Mouse (Mus musculus) limb, embryonic 12.5 days (tissue): ENCODE results near the gene Atg2a. TPM values are rescaled to one million over a fixed set of nuclear protein-coding genes. Genes with fewer than 3 reads are reported as not detected.

Experiments used
- ATAC-seq: fragments of 200-750 bp; cut with Nextera tagmentation; 2 replicates; pipeline ENCODE4 v1.8.0; 2017; ENCODE audit warnings: low read depth, moderate TSS enrichment; ENCODE audit not compliant: insufficient number of reproducible peaks, insufficient read depth, low FRiP score, low TSS enrichment
- H3K27ac ChIP-seq: fragments of 300-500 bp; sonication (generic); 2 replicates; pipeline ENCODE4 v1.5.1; 2016; ENCODE audit warnings: mild to moderate bottlenecking, moderate library complexity
- H3K27me3 ChIP-seq: fragments of 300-500 bp; sonication (generic); 2 replicates; pipeline ENCODE4 v1.6.1; 2016; ENCODE audit warnings: mild to moderate bottlenecking, moderate library complexity
- H3K36me3 ChIP-seq: fragments of 300-500 bp; sonication (generic); 2 replicates; pipeline ENCODE4 v1.6.1; 2016; ENCODE audit warnings: mild to moderate bottlenecking, moderate library complexity
- H3K4me1 ChIP-seq: fragments of 300-500 bp; sonication (generic); replicated peaks from 2 replicates; pipeline ENCODE4 v1.6.1; 2016
- H3K4me2 ChIP-seq: fragments of 300-500 bp; sonication (generic); 2 replicates; pipeline ENCODE4 v1.6.1; 2016; ENCODE audit warnings: mild to moderate bottlenecking, moderate library complexity
- H3K4me3 ChIP-seq: fragments of 300-500 bp; sonication (generic); replicated peaks from 2 replicates; pipeline ENCODE4 v1.5.1; 2016; ENCODE audit warnings: mild to moderate bottlenecking
- H3K9ac ChIP-seq: fragments of 300-500 bp; sonication (generic); replicated peaks from 2 replicates; pipeline ENCODE4 v1.6.1; 2016; ENCODE audit warnings: mild to moderate bottlenecking, moderate library complexity
- H3K9me3 ChIP-seq: fragments of 300-500 bp; sonication (generic); 2 replicates; pipeline ENCODE4 v1.6.1; 2016; ENCODE audit warnings: mild to moderate bottlenecking, moderate library complexity
- WGBS: fragments of 180-500 bp; shearing (Covaris S2); methylation state at CpG from one replicate; pipeline ENCODE4 v1.1.7; 2016; 5-methylcytosine and 5-hydroxymethylcytosine counted together
- polyA plus RNA-seq: library from polyadenylated mRNA; unstranded; fragments of >200 nt; fragmentation: Nextera tagmentation; extraction: Ambion mirVana; gene quantifications from 2 replicates; pipeline ENCODE4 v1.2.1, GENCODE M21; 2016

The Atg2a gene
- polyA plus RNA-seq, 1 experiment from 2014 or later = 11.1 TPM

GRCm38 (mm10) chr19:6276426-6277421 lies 35.3 kb downstream of the Atg2a start, which contains the start of gene Ehd1:
TSS of gene Ehd1 (plus strand) at chr19:6276725.
- Histone ChIP-seq H3K4me2 (peak within 1 kb of the TSS; percentile 74), H3K36me3 (peaks cover 31% of the 10 kb centered on the region), H3K4me1 (peaks cover 31% of the 10 kb centered on the region), H3K9me3 (no peaks in the 10 kb centered on the region), H3K4me3 (peak within 1 kb of the TSS; percentile 80), H3K9ac (peak within 1 kb of the TSS; percentile 82), H3K27me3 (no peaks in the 10 kb centered on the region), H3K27ac (peak within 1 kb of the TSS; percentile 76)
- WGBS = under 1% methylated on average over 105 of the region's 106 CpGs
- peak; percentile 95 for ATAC-seq

- H3K9ac ChIP-seq = peak overlapping the region; percentile 82
- WGBS = 8% methylated on average over 10 of the region's 10 CpGs
- peaks cover 42% of the 10 kb centered on the region for H3K36me3 ChIP-seq
- peaks cover 31% of the 10 kb centered on the region for H3K4me1 ChIP-seq
- H3K27ac ChIP-seq = peak overlapping the region; percentile 31
- ATAC-seq = no peak
- no peaks in the 10 kb centered on the region for H3K27me3 ChIP-seq
- H3K4me3 ChIP-seq = peak overlapping the region; percentile 80
- H3K9me3 ChIP-seq = no peaks in the 10 kb centered on the region
- H3K4me2 ChIP-seq = peak overlapping the region; percentile 74
Observed at GRCm38 (mm10) chr19:6277661-6278438, 36.4 kb downstream of the Atg2a start.

GRCm38 (mm10) chr19:6278439-6279073 lies 37.1 kb downstream of the Atg2a start:
- WGBS = 40% methylated on average over 6 of the region's 6 CpGs
- Histone ChIP-seq H3K9ac (peak overlapping the region; percentile 82), H3K4me3 (peak overlapping the region; percentile 80), H3K9me3 (no peaks in the 10 kb centered on the region), H3K4me1 (peaks cover 31% of the 10 kb centered on the region), H3K27ac (peak overlapping the region; percentile 36), H3K36me3 (peaks cover 49% of the 10 kb centered on the region), H3K4me2 (peak overlapping the region; percentile 74), H3K27me3 (no peaks in the 10 kb centered on the region)
- no peak for ATAC-seq

GRCm38 (mm10) chr19:6279481-6280144 lies 38.1 kb downstream of the Atg2a start:
- Histone ChIP-seq H3K9ac (peak overlapping the region; percentile 82), H3K4me2 (peak overlapping the region; percentile 74), H3K27ac (0 out of 2 replicates have a peak overlapping the region, but pooled peaks have one; percentile 36), H3K27me3 (no peaks in the 10 kb centered on the region), H3K4me3 (peak overlapping the region; percentile 80), H3K36me3 (peaks cover 59% of the 10 kb centered on the region), H3K4me1 (peaks cover 31% of the 10 kb centered on the region), H3K9me3 (no peaks in the 10 kb centered on the region)
- no peak for ATAC-seq
- 90% methylated on average over 6 of the region's 6 CpGs for WGBS

- Histone ChIP-seq H3K36me3 (peaks cover 68% of the 10 kb centered on the region), H3K4me1 (peaks cover 30% of the 10 kb centered on the region), H3K9ac (peak overlapping the region; percentile 44; the same call in 1 of the 2 replicates), H3K27me3 (no peaks in the 10 kb centered on the region), H3K9me3 (no peaks in the 10 kb centered on the region), H3K27ac (no peak overlapping the region), H3K4me3 (no peak overlapping the region), H3K4me2 (no peak overlapping the region)
- WGBS = 92% methylated on average over 7 of the region's 7 CpGs
- ATAC-seq = no peak
Observed at GRCm38 (mm10) chr19:6280554-6280953, 39.1 kb downstream of the Atg2a start.

GRCm38 (mm10) chr19:6281122-6282020 lies 39.9 kb downstream of the Atg2a start:
- H3K9ac ChIP-seq = no peak overlapping the region
- 77% methylated on average over 14 of the region's 14 CpGs for WGBS
- ATAC-seq = no peak
- H3K4me2 ChIP-seq = no peak overlapping the region
- H3K4me1 ChIP-seq = peaks cover 26% of the 10 kb centered on the region
- no peaks in the 10 kb centered on the region for H3K27me3 ChIP-seq
- no peak overlapping the region for H3K27ac ChIP-seq
- H3K36me3 ChIP-seq = peaks cover 76% of the 10 kb centered on the region
- no peak overlapping the region for H3K4me3 ChIP-seq
- H3K9me3 ChIP-seq = no peaks in the 10 kb centered on the region

- no peak for ATAC-seq
- Histone ChIP-seq H3K9ac (no peak overlapping the region), H3K9me3 (no peaks in the 10 kb centered on the region), H3K27ac (no peak overlapping the region), H3K4me3 (no peak overlapping the region), H3K4me1 (peaks cover 25% of the 10 kb centered on the region), H3K4me2 (no peak overlapping the region), H3K36me3 (peaks cover 93% of the 10 kb centered on the region), H3K27me3 (no peaks in the 10 kb centered on the region)
- WGBS = 86% methylated on average over 5 of the region's 5 CpGs
Observed at GRCm38 (mm10) chr19:6283001-6283400, 41.5 kb downstream of the Atg2a start.

GRCm38 (mm10) chr19:6284502-6284901 lies 43.0 kb downstream of the Atg2a start:
- ATAC-seq = no peak
- no peak overlapping the region for H3K27ac ChIP-seq
- H3K4me1 ChIP-seq = peaks cover 16% of the 10 kb centered on the region
- 92% methylated on average over 12 of the region's 12 CpGs for WGBS
- H3K27me3 ChIP-seq = no peaks in the 10 kb centered on the region
- no peak overlapping the region for H3K9ac ChIP-seq
- H3K4me2 ChIP-seq = no peak overlapping the region
- H3K9me3 ChIP-seq = no peaks in the 10 kb centered on the region
- no peak overlapping the region for H3K4me3 ChIP-seq
- peaks cover 96% of the 10 kb centered on the region for H3K36me3 ChIP-seq

- no peaks in the 10 kb centered on the region for H3K9me3 ChIP-seq
- H3K4me2 ChIP-seq = no peak overlapping the region
- H3K36me3 ChIP-seq = peaks cover 96% of the 10 kb centered on the region
- ATAC-seq = no peak
- peaks cover 11% of the 10 kb centered on the region for H3K4me1 ChIP-seq
- no peaks in the 10 kb centered on the region for H3K27me3 ChIP-seq
- no peak overlapping the region for H3K9ac ChIP-seq
- no peak overlapping the region for H3K27ac ChIP-seq
- no peak overlapping the region for H3K4me3 ChIP-seq
- 85% methylated on average over 8 of the region's 8 CpGs for WGBS
Observed at GRCm38 (mm10) chr19:6285226-6285625, 43.8 kb downstream of the Atg2a start.
